Mouse (Mus musculus): ENCODE measurements around the gene Pcolce.

Gene Pcolce

GRCm38 (mm10) chr5:137595921-137596320 lies 17.7 kb downstream of the Pcolce start:
- DNase-seq (ENCODE audit: low spot score) = no peak

- DNase-seq (ENCODE audit: low spot score) = no peak
Measured at GRCm38 (mm10) chr5:137590507-137590906, 23.1 kb downstream of the Pcolce start.

GRCm38 (mm10) chr5:137584976-137585375 lies 28.6 kb downstream of the Pcolce start:
- no peak for DNase-seq (ENCODE audit: low spot score)

GRCm38 (mm10) chr5:137583670-137584169 lies 29.9 kb downstream of the Pcolce start:
- no peak for DNase-seq (ENCODE audit: low spot score)

- no peak for DNase-seq (ENCODE audit: low spot score)
Measured at GRCm38 (mm10) chr5:137582702-137583101, 30.9 kb downstream of the Pcolce start.

- no peak for DNase-seq (ENCODE audit: low spot score)
Measured at GRCm38 (mm10) chr5:137580246-137580645, 33.3 kb downstream of the Pcolce start.

GRCm38 (mm10) chr5:137574470-137574901 lies 39.1 kb downstream of the Pcolce start:
- DNase-seq (ENCODE audit: low spot score) = peak; percentile 40

- DNase-seq (ENCODE audit: low spot score) = no peak
Measured at GRCm38 (mm10) chr5:137570691-137571586, 42.6 kb downstream of the Pcolce start.

GRCm38 (mm10) chr5:137570181-137570580 lies 43.4 kb downstream of the Pcolce start:
- no peak for DNase-seq (ENCODE audit: low spot score)

- DNase-seq (ENCODE audit: low spot score) = peak; percentile 34
Measured at GRCm38 (mm10) chr5:137569665-137570064, 43.9 kb downstream of the Pcolce start, which contains the start of gene Tfr2. Gene Tfr2 (plus strand): TSS chr5:137569840.

- no peak for DNase-seq (ENCODE audit: low spot score)
Measured at GRCm38 (mm10) chr5:137569031-137569430, 44.6 kb downstream of the Pcolce start.

- DNase-seq (ENCODE audit: low spot score) = no peak
Measured at GRCm38 (mm10) chr5:137568223-137568798, 45.3 kb downstream of the Pcolce start.

- DNase-seq (ENCODE audit: low spot score) = no peak
Measured at GRCm38 (mm10) chr5:137566416-137566815, 47.2 kb downstream of the Pcolce start.

GRCm38 (mm10) chr5:137565744-137566143 lies 47.8 kb downstream of the Pcolce start:
- no peak for DNase-seq (ENCODE audit: low spot score)

GRCm38 (mm10) chr5:137562965-137563364 lies 50.6 kb downstream of the Pcolce start:
- DNase-seq (ENCODE audit: low spot score) = no peak

- no peak for DNase-seq (ENCODE audit: low spot score)
Measured at GRCm38 (mm10) chr5:137561556-137561955, 52.0 kb downstream of the Pcolce start.
